Mouse (Mus musculus) R1 (cell line): ENCODE data around the gene Pgap1.
A peak's percentile ranks its signal among the peaks of the same experiment; 100 is the strongest.

ENCODE experiments used
- DNase-seq: peaks from one replicate; pipeline ENCODE4 v3.0.0-alpha.2; 2018; ENCODE audit warnings: low read depth, low spot score

Pgap1 gene

GRCm38 (mm10) chr1:54520062-54520577 lies 37.4 kb downstream of the Pgap1 start:
- DNase-seq: no peak

GRCm38 (mm10) chr1:54513836-54514235 lies 43.6 kb downstream of the Pgap1 start:
- peak; percentile 30 for DNase-seq

DNA sequence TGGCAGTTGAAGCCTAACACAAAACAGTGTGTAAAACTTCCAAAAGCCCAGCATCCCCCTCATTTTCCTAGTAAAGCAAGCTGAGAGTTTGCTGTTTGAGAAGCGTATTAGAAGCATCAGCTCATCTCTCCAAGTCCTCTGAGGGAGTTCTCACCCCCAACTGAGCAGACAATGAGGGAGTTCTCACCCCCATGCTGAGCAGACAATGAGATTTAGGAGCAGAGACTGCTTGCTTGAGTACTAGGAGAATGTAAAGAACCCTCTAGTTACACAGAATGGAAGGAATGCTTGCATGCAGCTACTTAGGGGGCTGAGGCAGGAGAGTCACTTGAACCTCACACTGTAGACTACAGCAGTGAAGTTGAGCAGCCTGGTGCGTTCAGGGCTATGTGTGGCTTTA lies 59.0 kb downstream of the Pgap1 start:
- DNase-seq: peak; percentile 70

DNA sequence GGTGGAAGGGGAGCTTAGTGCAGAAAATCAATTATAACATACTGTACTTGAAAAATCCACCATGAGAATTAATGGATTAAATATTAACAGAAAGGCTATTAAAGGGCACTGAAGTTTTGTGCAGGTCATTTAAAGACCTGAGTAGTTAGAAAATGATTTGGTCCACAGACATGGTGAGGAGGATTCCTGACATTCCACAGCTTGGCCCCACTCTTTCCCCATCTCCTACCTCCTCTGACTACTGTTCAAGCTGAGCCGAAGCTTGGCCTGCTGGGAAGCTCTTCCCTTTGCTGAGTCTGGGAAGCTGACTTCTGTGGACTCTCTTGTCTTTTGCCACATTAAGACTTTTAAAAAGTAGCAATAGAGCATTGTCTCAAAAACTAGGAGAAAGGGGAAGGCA lies 61.2 kb downstream of the Pgap1 start:
- DNase-seq: no peak

DNA sequence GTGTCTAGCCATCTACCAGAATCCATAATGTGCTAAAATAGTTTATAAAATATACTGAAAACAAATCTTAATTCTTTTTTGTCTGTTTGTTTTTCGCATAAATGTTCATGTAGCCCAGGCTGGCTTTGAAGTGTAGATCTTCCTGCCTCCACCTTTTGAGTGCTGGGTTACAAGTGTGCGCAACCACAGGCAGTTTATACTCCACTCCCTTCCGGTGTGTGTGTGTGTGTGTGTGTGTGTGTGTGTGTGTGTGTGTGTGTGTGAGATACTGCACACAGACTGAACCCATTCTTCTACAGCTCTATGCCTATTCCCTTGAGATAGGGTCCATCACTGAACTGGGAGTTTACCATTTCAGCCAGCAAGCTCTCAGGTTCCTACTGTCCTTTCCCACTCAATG lies 64.0 kb downstream of the Pgap1 start:
- DNase-seq: no peak

DNA sequence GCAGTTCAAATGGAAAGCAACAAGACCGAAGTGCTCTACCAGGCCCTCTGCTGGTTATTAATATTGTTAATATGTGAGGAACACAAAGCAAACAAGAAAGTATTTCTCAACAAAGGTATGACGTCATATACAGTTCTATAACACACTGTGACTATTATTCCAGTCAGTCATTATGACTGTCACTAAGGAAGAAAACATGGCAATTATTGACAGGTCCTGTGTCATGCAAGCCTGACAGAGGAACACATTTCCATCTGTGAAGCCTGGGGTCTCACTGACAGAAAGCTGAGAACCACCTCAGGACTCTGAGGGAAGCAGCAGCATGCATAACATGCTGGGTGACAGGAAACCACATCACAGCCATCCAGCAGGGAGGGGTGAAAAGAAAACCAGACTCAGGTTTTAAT lies 65.0 kb downstream of the Pgap1 start:
- no peak for DNase-seq

DNA sequence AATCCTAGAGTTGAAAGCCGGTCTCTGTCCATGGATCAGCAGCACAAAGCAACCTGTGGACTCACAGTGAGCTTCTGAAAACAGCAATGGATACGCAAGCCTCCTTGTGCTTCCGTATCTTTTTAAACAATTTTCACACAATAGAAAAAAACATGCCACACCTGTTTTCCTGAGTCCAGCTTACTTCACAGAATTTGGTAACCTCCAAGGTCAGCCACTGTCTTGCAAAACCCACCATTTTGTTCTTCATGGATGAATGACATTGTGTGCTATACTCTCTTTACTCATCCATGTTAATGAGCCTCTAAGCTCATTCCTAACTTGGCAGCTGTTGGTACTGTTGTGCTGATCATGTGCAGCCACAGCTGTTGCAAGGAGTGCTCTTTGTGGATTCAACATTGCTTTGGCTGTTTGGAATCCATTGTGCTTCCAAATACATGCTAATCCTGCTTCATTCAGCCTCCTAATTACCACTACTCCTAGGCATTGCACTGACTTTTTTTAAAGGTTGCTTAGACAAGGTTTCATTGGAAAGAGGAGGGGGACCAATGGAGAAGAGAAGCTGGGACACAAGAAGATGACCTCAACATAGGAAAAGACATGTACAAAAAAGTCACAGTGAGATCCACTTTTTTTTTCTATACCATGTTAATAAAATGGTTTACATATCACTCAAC lies 72.6 kb downstream of the Pgap1 start:
- DNase-seq: peak; percentile 99

DNA sequence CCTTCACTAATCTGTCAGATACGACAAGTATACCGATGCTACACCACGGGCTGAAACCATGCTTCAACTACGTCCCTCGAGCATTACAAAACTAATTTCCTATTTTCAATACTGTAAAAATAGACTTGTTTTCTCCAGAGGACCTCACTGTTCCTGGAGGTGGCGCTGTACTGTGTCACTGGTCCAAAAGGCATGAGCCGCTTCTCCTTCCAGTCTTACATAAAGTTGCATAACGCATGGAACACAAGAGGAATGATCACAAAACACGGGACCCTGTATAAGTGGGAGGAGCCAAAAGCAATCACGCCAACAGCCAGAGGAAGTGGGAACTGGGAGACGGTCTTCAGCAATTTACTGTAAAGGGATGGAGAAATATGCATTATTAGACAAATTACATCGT lies 77.0 kb downstream of the Pgap1 start:
- peak; percentile 54 for DNase-seq

- DNase-seq: no peak
Observed at GRCm38 (mm10) chr1:54468662-54469061, 88.8 kb downstream of the Pgap1 start.

GRCm38 (mm10) chr1:54467366-54467765 lies 90.1 kb downstream of the Pgap1 start:
- DNase-seq: no peak

DNA sequence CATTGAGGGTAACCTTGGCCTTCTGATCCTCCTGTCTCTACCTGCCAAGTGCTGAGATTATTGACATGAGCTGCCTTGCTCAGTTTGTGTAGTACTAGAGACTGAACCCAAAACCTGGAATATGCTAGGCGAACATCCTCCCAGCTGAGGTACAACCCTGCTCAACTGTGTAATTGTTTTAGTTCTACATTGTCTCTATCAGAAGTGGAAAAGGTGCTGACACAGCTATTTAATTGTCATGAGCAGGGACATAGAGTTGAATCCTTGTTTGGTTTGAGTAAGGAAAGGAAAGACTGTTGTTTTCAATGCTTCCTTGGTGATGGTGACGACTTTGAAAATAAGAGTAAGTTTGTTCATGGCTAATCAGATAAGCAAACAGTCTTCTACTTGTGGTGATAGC lies 105.4 kb downstream of the Pgap1 start:
- no peak for DNase-seq

DNA sequence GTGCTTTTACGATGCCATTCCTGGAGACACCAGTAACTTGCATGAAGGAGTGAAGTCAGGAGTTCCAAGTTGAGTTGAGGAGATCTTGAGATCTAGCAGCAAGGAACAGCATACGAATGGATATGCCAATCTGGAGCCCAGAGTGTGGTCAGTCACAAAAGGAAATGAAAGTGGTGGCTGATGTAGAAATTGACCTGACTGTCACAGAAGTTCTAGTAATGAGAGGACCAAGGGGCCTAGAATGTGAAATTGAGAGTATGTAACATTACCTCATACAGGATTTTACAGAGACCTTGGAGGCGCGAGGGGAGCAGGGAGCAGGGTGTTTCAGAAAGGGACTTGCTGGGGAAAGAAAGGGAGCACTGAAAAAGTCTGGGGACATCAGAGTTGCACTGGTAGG lies 108.7 kb downstream of the Pgap1 start:
- no peak for DNase-seq

DNA sequence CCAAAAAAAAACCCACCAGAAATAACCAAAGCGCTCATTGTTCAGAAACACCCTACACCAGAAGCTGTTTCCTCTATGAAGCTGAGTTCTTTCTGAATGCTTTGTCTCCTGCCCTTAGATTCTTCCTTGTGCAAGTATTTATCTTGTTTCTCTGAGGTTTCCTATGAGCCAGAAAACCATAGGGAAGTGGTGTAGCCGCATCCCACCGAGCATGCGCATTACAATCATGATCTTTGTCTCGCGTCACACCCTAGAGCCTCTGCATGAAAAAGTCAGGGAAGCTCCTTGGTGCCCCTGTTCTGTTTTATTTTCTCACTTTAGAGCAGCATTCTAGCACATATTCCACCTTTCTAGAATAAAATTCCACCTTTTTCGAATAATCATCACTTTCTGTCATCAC lies 113.8 kb downstream of the Pgap1 start:
- peak; percentile 70 for DNase-seq

- no peak for DNase-seq
Observed at GRCm38 (mm10) chr1:54439080-54439476, 118.4 kb downstream of the Pgap1 start.

GRCm38 (mm10) chr1:54438340-54439079 lies 119.0 kb downstream of the Pgap1 start, which contains the start of gene Gtf3c3:
TSS of gene Gtf3c3 (minus strand) at chr1:54438971.
- peak; percentile 87 for DNase-seq
